Mouse (Mus musculus) heart, embryonic 15.5 days (tissue): Measurements from ENCODE around the gene Gm12355. TPM values are rescaled to one million over a fixed set of nuclear protein-coding genes. Genes with fewer than 3 reads are reported as not detected.

Experiments used
- ATAC-seq: fragments of 200-750 bp; cut with Nextera tagmentation; replicated peaks from 2 replicates; pipeline ENCODE4 v1.8.0; 2017; ENCODE audit warnings: low read depth, moderate TSS enrichment; ENCODE audit not compliant: insufficient number of reproducible peaks, insufficient read depth, low FRiP score
- H3K27ac ChIP-seq: fragments of 300-500 bp; sonication (generic); 2 replicates; pipeline ENCODE4 v1.5.1; 2015; ENCODE audit warnings: mild to moderate bottlenecking, inconsistent platforms
- H3K27me3 ChIP-seq: fragments of 300-500 bp; sonication (generic); 2 replicates; pipeline ENCODE4 v1.6.1; 2015; ENCODE audit warnings: inconsistent platforms
- H3K36me3 ChIP-seq: fragments of 300-500 bp; sonication (generic); 2 replicates; pipeline ENCODE4 v1.6.1; 2015; ENCODE audit warnings: mild to moderate bottlenecking, inconsistent platforms
- H3K4me1 ChIP-seq: fragments of 300-500 bp; sonication (generic); replicated peaks from 2 replicates; pipeline ENCODE4 v1.6.1; 2015; ENCODE audit warnings: inconsistent platforms
- H3K4me2 ChIP-seq: fragments of 300-500 bp; sonication (generic); 2 replicates; pipeline ENCODE4 v1.6.1; 2015; ENCODE audit warnings: inconsistent platforms, mild to moderate bottlenecking, moderate library complexity
- H3K4me3 ChIP-seq: fragments of 300-500 bp; sonication (generic); 2 replicates; pipeline ENCODE4 v1.5.1; 2015; ENCODE audit warnings: mild to moderate bottlenecking, inconsistent platforms
- H3K9ac ChIP-seq: fragments of 300-500 bp; sonication (generic); 2 replicates; pipeline ENCODE4 v1.6.1; 2015; ENCODE audit warnings: mild to moderate bottlenecking, inconsistent platforms
- H3K9me3 ChIP-seq: fragments of 300-500 bp; sonication (generic); replicated peaks from 2 replicates; pipeline ENCODE4 v1.6.1; 2016; ENCODE audit warnings: inconsistent platforms
- WGBS: fragments of 180-500 bp; shearing (Covaris S2); methylation state at CpG from one replicate; pipeline ENCODE4 v1.1.7; 2015; ENCODE audit warnings: mixed read lengths; 5-methylcytosine and 5-hydroxymethylcytosine counted together
- polyA plus RNA-seq: library from polyadenylated mRNA; unstranded; fragments of >200 nt; fragmentation: Nextera tagmentation; extraction: Ambion mirVana; gene quantifications from 2 replicates; pipeline ENCODE4 v1.2.1, GENCODE M21; 2015

The Gm12355 gene
- polyA plus RNA-seq, 1 experiment from 2014 or later, result 0.14 TPM

DNA sequence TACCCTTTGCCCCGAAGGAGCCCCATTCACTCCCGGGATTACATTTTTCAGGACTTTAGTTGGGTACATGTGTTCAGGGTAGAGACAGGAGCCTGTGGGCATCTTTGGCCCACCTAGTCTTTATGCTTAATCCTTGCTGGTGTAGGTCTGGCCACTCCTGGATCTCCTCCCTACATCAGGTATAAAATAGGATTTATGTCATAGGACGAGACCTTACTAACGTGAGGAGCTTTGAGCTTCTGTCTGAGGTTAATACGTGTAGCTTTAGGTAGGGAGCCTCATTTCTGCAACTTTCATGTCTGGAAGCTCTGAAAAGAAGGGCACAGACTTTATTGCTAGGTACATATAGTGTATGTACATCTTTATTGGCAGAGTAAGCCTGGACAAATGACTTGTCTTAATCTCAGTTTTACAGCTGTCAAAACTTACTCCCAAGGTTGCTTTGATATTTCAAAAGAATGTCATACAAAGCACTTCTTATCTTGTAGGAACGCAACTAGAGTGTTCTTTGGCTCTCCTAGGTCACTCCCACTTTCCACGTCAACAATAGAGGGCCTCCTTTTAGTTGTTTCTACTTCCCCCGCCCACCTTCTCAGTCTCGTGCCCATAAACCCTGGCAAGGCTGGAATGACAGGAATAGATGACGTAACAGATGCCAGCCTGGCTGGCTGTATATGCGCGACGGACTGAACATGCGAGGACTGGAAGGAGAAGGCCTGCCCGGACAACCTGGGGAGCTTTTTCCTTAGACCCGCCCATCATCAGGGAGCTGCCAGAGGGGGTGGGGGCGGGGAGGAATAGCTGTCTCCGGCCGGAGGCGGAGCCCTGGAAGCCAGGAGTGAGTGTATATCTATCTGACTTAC lies 37.5 kb downstream of the Gm12355 start:
- H3K9ac ChIP-seq, result peak overlapping the region; percentile 48
- H3K36me3 ChIP-seq, result peaks cover 6% of the 10 kb centered on the region
- H3K4me3 ChIP-seq, result peak overlapping the region; percentile 94
- H3K4me1 ChIP-seq, result peaks cover 71% of the 10 kb centered on the region
- peak overlapping the region; percentile 86 for H3K4me2 ChIP-seq
- peak; percentile 64 for ATAC-seq
- 6% methylated on average over 20 of the region's 20 CpGs for WGBS
- H3K27me3 ChIP-seq, result no peaks in the 10 kb centered on the region
- peak overlapping the region; percentile 96 for H3K27ac ChIP-seq
- no peaks in the 10 kb centered on the region for H3K9me3 ChIP-seq

DNA sequence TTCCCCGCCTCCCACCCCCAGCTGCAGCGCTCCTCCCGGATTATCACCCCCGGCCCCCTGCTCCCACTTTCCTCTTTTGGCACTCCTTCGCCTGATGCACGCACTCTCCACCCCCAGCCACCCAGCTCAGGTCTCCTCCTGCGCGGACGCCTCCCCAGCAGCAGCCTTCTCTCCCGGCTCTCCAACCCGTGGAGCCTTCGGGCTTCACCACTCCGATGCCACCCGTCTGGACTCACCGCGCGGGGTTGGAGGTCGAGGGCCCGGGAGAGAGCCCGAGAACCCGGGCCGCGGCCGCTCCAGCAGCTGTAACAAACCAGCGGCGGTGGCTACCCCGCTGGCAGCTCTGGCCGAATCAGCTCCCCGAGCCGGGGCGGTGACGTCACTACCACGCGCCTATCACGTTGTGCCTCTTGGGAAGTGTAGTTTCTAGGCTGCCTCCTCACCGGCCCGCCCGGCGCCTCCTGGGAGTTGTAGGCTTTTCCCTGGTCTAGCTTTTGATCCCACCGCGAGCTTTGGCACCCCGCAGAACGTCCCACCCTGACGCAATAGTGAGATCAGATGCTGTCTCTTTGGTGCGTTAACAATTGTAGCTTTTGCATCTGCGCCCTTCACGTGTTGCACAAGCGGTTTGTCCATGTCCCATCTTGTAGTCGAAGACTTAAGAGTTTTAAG lies 38.4 kb downstream of the Gm12355 start, which contains the start of gene Ormdl3:
TSS of gene Ormdl3 (minus strand) at position 477 of the 672 bp plus-strand sequence.
- ATAC-seq, result peak; percentile 87
- peak within 1 kb of the TSS; percentile 88 for H3K9ac ChIP-seq
- H3K36me3 ChIP-seq, result peaks cover 14% of the 10 kb centered on the region
- no peaks in the 10 kb centered on the region for H3K27me3 ChIP-seq
- under 1% methylated on average over 49 of the region's 49 CpGs for WGBS
- H3K4me2 ChIP-seq, result peak within 1 kb of the TSS; percentile 86
- peak within 1 kb of the TSS; percentile 94 for H3K4me3 ChIP-seq
- H3K9me3 ChIP-seq, result no peaks in the 10 kb centered on the region
- peak within 1 kb of the TSS; percentile 96 for H3K27ac ChIP-seq
- peaks cover 70% of the 10 kb centered on the region for H3K4me1 ChIP-seq

DNA sequence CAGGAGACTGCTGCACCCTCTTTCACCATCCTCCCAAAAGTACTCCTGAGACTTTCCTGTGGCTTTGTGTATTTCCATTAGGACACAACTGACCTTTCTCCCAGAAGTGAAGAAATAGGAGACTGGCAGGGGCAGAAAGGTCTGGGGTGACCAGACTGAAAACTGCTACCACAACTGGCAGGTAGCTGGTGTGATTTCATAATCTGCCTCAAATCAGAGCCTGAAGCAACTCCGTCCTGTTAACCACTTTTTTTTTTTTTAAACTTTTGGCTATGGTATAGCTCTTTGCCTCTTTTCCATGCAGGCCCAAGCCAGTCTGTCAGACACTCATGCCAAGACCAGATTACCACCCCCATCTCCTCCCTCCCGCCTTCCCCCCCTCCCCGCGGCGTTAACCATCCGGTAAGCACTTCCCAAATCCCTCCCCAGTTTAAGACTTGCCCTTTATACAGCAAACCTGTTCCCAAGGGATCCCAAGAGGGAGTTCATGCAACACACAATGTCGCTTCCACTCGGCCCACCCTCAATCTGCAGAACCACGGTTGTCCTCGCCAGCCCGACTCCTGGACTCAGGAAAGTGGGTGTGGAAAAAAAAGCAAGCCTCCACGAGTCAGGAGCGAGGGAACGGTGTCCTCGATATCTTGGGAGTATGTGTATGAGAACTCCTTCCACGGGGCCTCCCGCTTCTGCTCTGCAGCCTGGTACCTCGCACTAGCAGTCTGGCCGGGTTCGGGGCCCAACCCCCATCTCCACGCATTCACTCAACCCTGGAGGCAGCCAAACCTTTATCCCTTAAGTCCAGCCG lies 39.2 kb downstream of the Gm12355 start:
- peaks cover 15% of the 10 kb centered on the region for H3K36me3 ChIP-seq
- 3% methylated on average over 22 of the region's 22 CpGs for WGBS
- H3K4me3 ChIP-seq, result peak overlapping the region; percentile 94
- peak; percentile 16; the same call in 1 of the 2 replicates for ATAC-seq
- peaks cover 72% of the 10 kb centered on the region for H3K4me1 ChIP-seq
- peak overlapping the region; percentile 86 for H3K4me2 ChIP-seq
- H3K9me3 ChIP-seq, result no peaks in the 10 kb centered on the region
- H3K27me3 ChIP-seq, result no peaks in the 10 kb centered on the region
- H3K27ac ChIP-seq, result peak overlapping the region; percentile 96
- peak overlapping the region; percentile 88 for H3K9ac ChIP-seq

- Histone ChIP-seq H3K4me1 (peaks cover 85% of the 10 kb centered on the region), H3K36me3 (peaks cover 15% of the 10 kb centered on the region), H3K4me3 (peak overlapping the region; percentile 94; the same call in 1 of the 2 replicates), H3K9me3 (no peaks in the 10 kb centered on the region), H3K4me2 (peak overlapping the region; percentile 86; the same call in 1 of the 2 replicates), H3K27ac (no peak overlapping the region), H3K27me3 (no peaks in the 10 kb centered on the region), H3K9ac (peak overlapping the region; percentile 88; the same call in 1 of the 2 replicates)
- ATAC-seq, result no peak
- 85% methylated on average over 6 of the region's 6 CpGs for WGBS
Observed at GRCm38 (mm10) chr11:98584629-98585177, 40.8 kb downstream of the Gm12355 start.

GRCm38 (mm10) chr11:98584146-98584545 lies 41.3 kb downstream of the Gm12355 start:
- ATAC-seq, result no peak
- Histone ChIP-seq H3K27me3 (no peaks in the 10 kb centered on the region), H3K4me2 (no peak overlapping the region), H3K9me3 (no peaks in the 10 kb centered on the region), H3K4me3 (no peak overlapping the region), H3K4me1 (peaks cover 80% of the 10 kb centered on the region), H3K36me3 (peaks cover 15% of the 10 kb centered on the region), H3K27ac (no peak overlapping the region), H3K9ac (no peak overlapping the region)
- WGBS, result 51% methylated on average over 1 of the region's 1 CpGs

GRCm38 (mm10) chr11:98583571-98583970 lies 41.9 kb downstream of the Gm12355 start:
- Histone ChIP-seq H3K27me3 (no peaks in the 10 kb centered on the region), H3K27ac (no peak overlapping the region), H3K4me2 (no peak overlapping the region), H3K36me3 (peaks cover 15% of the 10 kb centered on the region), H3K4me1 (peaks cover 74% of the 10 kb centered on the region), H3K9me3 (no peaks in the 10 kb centered on the region), H3K9ac (no peak overlapping the region), H3K4me3 (no peak overlapping the region)
- 17% methylated on average over 3 of the region's 3 CpGs for WGBS
- ATAC-seq, result no peak

DNA sequence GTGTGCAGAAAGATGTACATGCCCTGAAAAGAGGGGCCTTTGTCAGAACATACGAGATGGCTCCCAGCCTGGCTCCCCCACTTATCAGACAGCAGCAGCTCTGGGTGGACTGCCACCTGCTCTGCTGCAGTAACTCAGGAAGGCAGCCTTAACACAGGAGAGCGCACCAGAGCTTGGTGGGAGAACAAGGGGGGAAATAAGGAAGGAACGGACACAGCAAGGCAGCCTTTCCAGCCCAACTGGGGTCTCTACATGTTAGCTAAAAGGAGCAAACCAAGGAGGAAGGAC lies 42.3 kb downstream of the Gm12355 start:
- Histone ChIP-seq H3K27me3 (no peaks in the 10 kb centered on the region), H3K4me1 (peaks cover 70% of the 10 kb centered on the region), H3K9me3 (no peaks in the 10 kb centered on the region), H3K9ac (no peak overlapping the region), H3K27ac (no peak overlapping the region), H3K4me2 (no peak overlapping the region), H3K36me3 (peaks cover 15% of the 10 kb centered on the region), H3K4me3 (no peak overlapping the region)
- no peak for ATAC-seq
- 81% methylated on average over 3 of the region's 3 CpGs for WGBS

GRCm38 (mm10) chr11:98582551-98583264 lies 42.8 kb downstream of the Gm12355 start:
- no peak overlapping the region for H3K27ac ChIP-seq
- H3K27me3 ChIP-seq, result no peaks in the 10 kb centered on the region
- H3K9ac ChIP-seq, result no peak overlapping the region
- WGBS, result 80% methylated on average over 12 of the region's 12 CpGs
- H3K4me3 ChIP-seq, result no peak overlapping the region
- H3K9me3 ChIP-seq, result no peaks in the 10 kb centered on the region
- H3K4me2 ChIP-seq, result no peak overlapping the region
- ATAC-seq, result no peak
- peaks cover 65% of the 10 kb centered on the region for H3K4me1 ChIP-seq
- H3K36me3 ChIP-seq, result peaks cover 15% of the 10 kb centered on the region

- no peak overlapping the region for H3K4me3 ChIP-seq
- no peak overlapping the region for H3K4me2 ChIP-seq
- 84% methylated on average over 8 of the region's 8 CpGs for WGBS
- no peak overlapping the region for H3K27ac ChIP-seq
- no peak for ATAC-seq
- H3K4me1 ChIP-seq, result peaks cover 60% of the 10 kb centered on the region
- no peak overlapping the region for H3K9ac ChIP-seq
- peaks cover 15% of the 10 kb centered on the region for H3K36me3 ChIP-seq
- H3K27me3 ChIP-seq, result no peaks in the 10 kb centered on the region
- no peaks in the 10 kb centered on the region for H3K9me3 ChIP-seq
Observed at GRCm38 (mm10) chr11:98582030-98582388, 43.5 kb downstream of the Gm12355 start.

- Histone ChIP-seq H3K4me2 (no peak overlapping the region), H3K9ac (no peak overlapping the region), H3K9me3 (no peaks in the 10 kb centered on the region), H3K27ac (no peak overlapping the region), H3K36me3 (peaks cover 15% of the 10 kb centered on the region), H3K27me3 (no peaks in the 10 kb centered on the region), H3K4me3 (no peak overlapping the region), H3K4me1 (peaks cover 58% of the 10 kb centered on the region)
- 52% methylated on average over 17 of the region's 17 CpGs for WGBS
- ATAC-seq, result no peak
Observed at GRCm38 (mm10) chr11:98581286-98582029, 44.0 kb downstream of the Gm12355 start.
